Mouse (Mus musculus) kidney, adult 9 months (tissue): ENCODE data around the gene Olfr142.
"Not testable (repeated sequence)": the region's sequence is repeated elsewhere in the genome, so short reads cannot be mapped to it uniquely, and the experiment has no call there.

ENCODE experiments used
- DNase-seq: peaks from one replicate; pipeline ENCODE4 v3.0.0; 2022

Gene Olfr142

DNA sequence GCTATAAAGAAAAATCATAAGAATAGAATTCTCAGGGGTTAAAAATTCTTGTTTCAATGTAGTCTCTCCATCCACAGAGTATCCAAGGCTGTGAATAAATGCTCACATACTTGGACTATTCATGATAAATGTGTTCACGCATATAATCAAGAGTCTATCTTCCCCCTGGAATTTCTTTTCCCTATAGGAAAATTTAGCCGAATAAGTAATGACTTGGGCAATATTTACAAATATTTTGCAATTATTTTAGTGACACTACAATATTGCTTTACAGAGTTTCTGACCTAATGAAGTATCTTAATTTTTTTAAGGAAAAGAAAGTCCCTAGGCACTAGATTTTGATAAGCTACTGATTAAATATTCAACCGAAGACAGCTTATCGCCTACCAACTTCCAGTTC is at the start of gene Olfr142:
Gene Olfr142 (minus strand): TSS at position 101 of the 400 bp plus-strand sequence.
- no peak for DNase-seq

DNA sequence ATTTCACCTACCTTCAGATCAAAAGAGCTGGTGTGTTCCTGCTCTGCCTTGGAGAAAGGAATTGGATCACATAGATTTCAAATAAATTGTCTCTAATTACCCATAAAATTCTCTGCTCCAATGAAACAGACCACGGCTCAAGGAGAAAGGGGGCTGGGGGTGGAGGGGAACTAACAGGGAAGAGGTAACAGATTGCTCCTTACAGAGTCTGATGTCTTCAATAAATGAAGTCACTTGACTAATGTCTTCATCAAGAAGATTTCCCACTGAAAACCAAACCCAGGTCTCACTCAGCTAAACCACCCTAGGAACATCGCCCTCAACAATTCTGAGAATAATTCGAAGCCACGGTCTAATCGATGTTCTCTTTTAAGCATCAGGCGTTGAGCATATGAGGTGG is 35.3 kb upstream of the Olfr142 start, which contains the start of gene Olfr1272:
Gene Olfr1272 (minus strand): TSS at position 101 of the 400 bp plus-strand sequence.
- no peak for DNase-seq

DNA sequence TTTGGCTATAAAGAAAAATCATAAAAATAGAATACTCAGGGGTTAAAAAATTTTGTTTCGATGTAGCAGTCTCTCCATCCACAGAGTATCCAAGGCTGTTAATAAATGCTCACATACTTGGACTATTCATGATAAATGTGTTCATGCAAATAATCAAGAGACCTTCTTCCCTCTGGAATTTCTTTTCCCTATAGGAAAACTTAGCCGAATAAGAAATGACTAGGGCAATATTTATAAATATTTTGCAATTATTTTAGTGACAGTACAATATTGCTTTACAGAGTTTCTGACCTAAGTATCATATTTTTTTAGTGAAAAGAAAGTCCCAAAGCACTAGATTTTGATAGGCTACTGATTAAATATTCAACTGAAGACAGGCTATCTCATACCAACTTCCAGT is 13.5 kb upstream of the Olfr142 start, which contains the start of gene Olfr1271:
Gene Olfr1271 (minus strand): TSS at position 101 of the 400 bp plus-strand sequence.
- no peak for DNase-seq

DNA sequence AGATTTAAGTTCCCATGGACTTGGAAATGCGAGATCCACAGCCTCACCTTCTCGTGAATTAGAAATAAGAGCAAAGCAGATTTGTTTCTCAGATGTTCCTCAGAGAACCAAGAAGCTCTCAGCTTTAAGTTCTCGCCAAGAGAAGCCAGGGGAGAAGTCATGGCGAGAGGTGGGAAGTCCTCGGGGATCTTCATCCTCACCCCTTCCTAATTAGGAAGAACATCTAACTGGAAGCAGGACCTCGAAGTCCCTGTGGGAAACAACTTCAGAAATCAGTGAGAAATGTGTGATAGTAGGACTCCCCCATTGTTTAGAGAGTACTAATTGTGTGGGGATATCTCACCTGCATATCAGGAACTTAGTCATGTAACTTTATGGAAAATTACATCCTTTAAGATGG is 33.0 kb downstream of the Olfr142 start, which contains the start of gene Olfr1506:
Gene Olfr1506 (minus strand): TSS at position 101 of the 400 bp plus-strand sequence.
- not testable (repeated sequence) for DNase-seq
